Mouse (Mus musculus): ENCODE data around the gene Hnrnpa3. TPM values are rescaled to one million over a fixed set of nuclear protein-coding genes. Genes with fewer than 3 reads are reported as not detected.

Gene Hnrnpa3
- polyA plus RNA-seq, 1 experiment from 2014 or later = 325 TPM

DNA sequence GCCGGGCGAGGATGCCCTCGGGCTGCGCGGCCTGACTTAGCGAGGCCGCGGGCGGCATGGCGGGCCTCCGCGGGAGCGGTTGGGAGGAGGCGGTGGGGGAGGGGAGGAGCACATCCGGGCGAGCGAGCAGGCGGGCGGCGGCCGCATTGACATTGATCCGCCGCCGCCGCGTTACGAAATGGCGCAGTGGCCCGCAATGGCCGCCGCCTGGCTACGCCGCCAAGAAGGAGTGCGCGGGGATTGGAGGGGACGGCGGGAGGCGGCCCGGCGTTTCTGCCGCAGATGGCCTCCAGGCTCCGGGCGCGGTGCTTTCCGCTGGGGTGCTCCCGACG lies 534 bp downstream of the Hnrnpa3 start:
- peak; percentile 68 for ATAC-seq (replicated peaks; ENCODE audit: low FRiP score)
- peak overlapping the region; percentile 85; the same call in 1 of the 2 replicates for H3K4me2 ChIP-seq (ENCODE audit: low read depth, low read length, severe bottlenecking)
- H3K9ac ChIP-seq (ENCODE audit: low read length) = peak overlapping the region; percentile 88
- DNase-seq (ENCODE audit: low spot score) = peak; percentile 95
- H3K4me3 ChIP-seq (ENCODE audit: low read depth, low read length) = peak overlapping the region; percentile 71
- H3K27me3 ChIP-seq (ENCODE audit: control insufficient read depth, insufficient read depth, low read length) = no peaks in the 10 kb centered on the region
- H3K9me3 ChIP-seq (ENCODE audit: control insufficient read depth, low read length) = no peaks in the 10 kb centered on the region
- peak overlapping the region; percentile 83 for H3K27ac ChIP-seq (ENCODE audit: low read depth, low read length)
- peaks cover 2% of the 10 kb centered on the region; the same call in 1 of the 2 replicates for H3K4me1 ChIP-seq (replicated peaks; ENCODE audit: control insufficient read depth, insufficient read depth, low read length)
- WGBS = under 1% methylated on average over 43 of the region's 47 CpGs
- peaks cover under 1% of the 10 kb centered on the region; the same call in 1 of the 2 replicates for H3K36me3 ChIP-seq (ENCODE audit: control insufficient read depth, insufficient read depth, low read length)

GRCm38 (mm10) chr2:75660255-75660948 lies 1.3 kb downstream of the Hnrnpa3 start:
- Histone ChIP-seq H3K4me3 (ENCODE audit: low read depth, low read length) (peak overlapping the region; percentile 71), H3K27me3 (ENCODE audit: control insufficient read depth, insufficient read depth, low read length) (no peaks in the 10 kb centered on the region), H3K36me3 (ENCODE audit: control insufficient read depth, insufficient read depth, low read length) (peaks cover 4% of the 10 kb centered on the region; the same call in 1 of the 2 replicates), H3K4me2 (ENCODE audit: low read depth, low read length, severe bottlenecking) (peak overlapping the region; percentile 85), H3K27ac (ENCODE audit: low read depth, low read length) (peak overlapping the region; percentile 83; the same call in 1 of the 2 replicates), H3K9me3 (ENCODE audit: control insufficient read depth, low read length) (no peaks in the 10 kb centered on the region), H3K4me1 (replicated peaks; ENCODE audit: control insufficient read depth, insufficient read depth, low read length) (peaks cover 2% of the 10 kb centered on the region; the same call in 1 of the 2 replicates), H3K9ac (ENCODE audit: low read length) (peak overlapping the region; percentile 88)
- 5% methylated on average over 15 of the region's 15 CpGs for WGBS
- DNase-seq (ENCODE audit: low spot score) (no peak), ATAC-seq (replicated peaks; ENCODE audit: low FRiP score) (no peak)

DNA sequence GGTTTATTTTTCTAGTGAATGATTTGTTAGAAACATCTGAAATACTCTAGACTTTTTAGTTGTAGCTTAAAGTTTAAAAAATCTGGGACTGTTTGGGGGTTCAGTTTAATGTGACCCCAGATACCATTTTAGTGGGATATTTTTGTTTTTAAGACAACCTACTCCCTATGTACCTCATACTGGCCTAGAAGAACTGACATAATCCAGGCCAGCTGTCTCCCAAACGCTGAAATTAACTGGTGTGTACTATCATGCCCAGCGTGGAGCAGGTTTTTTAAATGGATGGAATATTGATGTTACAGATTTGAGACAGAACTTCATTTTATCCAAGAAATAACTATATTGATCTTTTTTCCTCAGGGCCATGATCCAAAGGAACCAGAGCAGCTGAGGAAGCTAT lies 2.0 kb downstream of the Hnrnpa3 start:
- WGBS = 50% methylated on average over 2 of the region's 2 CpGs
- Histone ChIP-seq H3K4me1 (replicated peaks; ENCODE audit: control insufficient read depth, insufficient read depth, low read length) (peaks cover 2% of the 10 kb centered on the region; the same call in 1 of the 2 replicates), H3K4me3 (ENCODE audit: low read depth, low read length) (peak overlapping the region; percentile 71), H3K9ac (ENCODE audit: low read length) (no peak overlapping the region; the same call in 1 of the 2 replicates), H3K36me3 (ENCODE audit: control insufficient read depth, insufficient read depth, low read length) (peaks cover 4% of the 10 kb centered on the region; the same call in 1 of the 2 replicates), H3K4me2 (ENCODE audit: low read depth, low read length, severe bottlenecking) (peak overlapping the region; percentile 85), H3K27ac (ENCODE audit: low read depth, low read length) (no peak overlapping the region), H3K27me3 (ENCODE audit: control insufficient read depth, insufficient read depth, low read length) (no peaks in the 10 kb centered on the region), H3K9me3 (ENCODE audit: control insufficient read depth, low read length) (no peaks in the 10 kb centered on the region)
- DNase-seq (ENCODE audit: low spot score) (no peak), ATAC-seq (replicated peaks; ENCODE audit: low FRiP score) (no peak)

DNA sequence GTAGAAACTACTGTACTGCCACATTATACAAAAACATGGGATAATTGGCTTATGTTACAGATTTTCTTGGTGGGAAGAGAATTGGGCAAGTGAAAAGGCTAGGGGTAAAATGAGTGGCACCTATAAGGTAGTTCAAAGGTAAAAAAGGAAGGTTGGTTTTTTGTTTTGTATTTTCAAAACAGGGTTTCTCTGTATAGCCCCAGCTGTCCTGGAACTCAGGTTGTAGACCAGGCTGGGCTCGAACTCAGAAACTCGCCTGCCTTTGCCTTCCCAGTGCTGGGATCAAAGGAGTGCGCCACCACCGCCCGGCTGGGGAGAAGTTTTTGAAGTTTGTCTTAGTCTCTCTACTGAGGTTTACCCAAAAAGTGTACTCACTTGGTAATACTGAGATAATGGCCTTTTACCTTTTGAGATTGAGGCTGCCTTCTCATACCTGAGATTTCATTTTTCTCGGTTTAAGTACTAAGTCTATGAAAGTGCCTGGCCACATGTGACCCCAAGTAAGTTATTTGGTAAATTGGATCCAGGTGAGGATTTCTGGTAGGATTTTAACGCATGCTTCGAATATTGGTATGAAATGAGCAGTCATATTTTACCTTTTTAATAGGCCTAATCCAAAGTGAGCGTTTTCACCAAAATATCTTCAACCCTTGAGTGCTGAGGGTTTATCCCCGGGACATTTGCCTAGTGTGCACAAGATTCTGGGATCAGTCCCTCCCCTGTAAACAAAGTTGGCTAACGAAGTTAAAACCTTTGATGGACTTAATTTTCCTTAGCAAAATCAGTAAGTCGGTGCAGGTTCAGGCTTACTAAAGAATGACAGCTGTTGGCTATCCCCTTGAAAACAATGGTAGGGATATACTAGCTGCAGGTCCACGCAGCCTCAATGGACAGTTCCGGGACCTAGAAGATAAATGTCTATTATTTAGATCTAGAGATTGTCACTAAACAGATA lies 10.7 kb downstream of the Hnrnpa3 start:
- ATAC-seq (replicated peaks; ENCODE audit: low FRiP score) (no peak), DNase-seq (ENCODE audit: low spot score) (peak; percentile 69)
- Histone ChIP-seq H3K9ac (ENCODE audit: low read length) (no peak overlapping the region), H3K9me3 (ENCODE audit: control insufficient read depth, low read length) (no peaks in the 10 kb centered on the region), H3K4me1 (replicated peaks; ENCODE audit: control insufficient read depth, insufficient read depth, low read length) (no peaks in the 10 kb centered on the region), H3K36me3 (ENCODE audit: control insufficient read depth, insufficient read depth, low read length) (peaks cover 2% of the 10 kb centered on the region; the same call in 1 of the 2 replicates), H3K27me3 (ENCODE audit: control insufficient read depth, insufficient read depth, low read length) (no peaks in the 10 kb centered on the region), H3K4me3 (ENCODE audit: low read depth, low read length) (no peak overlapping the region), H3K27ac (ENCODE audit: low read depth, low read length) (no peak overlapping the region), H3K4me2 (ENCODE audit: low read depth, low read length, severe bottlenecking) (no peak overlapping the region)
- WGBS = 40% methylated on average over 14 of the region's 14 CpGs

- H3K27me3 ChIP-seq (ENCODE audit: control insufficient read depth, insufficient read depth, low read length) = no peaks in the 10 kb centered on the region
- no peak overlapping the region for H3K4me2 ChIP-seq (ENCODE audit: low read depth, low read length, severe bottlenecking)
- ATAC-seq (replicated peaks; ENCODE audit: low FRiP score) = no peak
- H3K9ac ChIP-seq (ENCODE audit: low read length) = no peak overlapping the region
- no peaks in the 10 kb centered on the region for H3K4me1 ChIP-seq (replicated peaks; ENCODE audit: control insufficient read depth, insufficient read depth, low read length)
- no peaks in the 10 kb centered on the region for H3K9me3 ChIP-seq (ENCODE audit: control insufficient read depth, low read length)
- H3K36me3 ChIP-seq (ENCODE audit: control insufficient read depth, insufficient read depth, low read length) = no peaks in the 10 kb centered on the region
- H3K27ac ChIP-seq (ENCODE audit: low read depth, low read length) = no peak overlapping the region
- DNase-seq (ENCODE audit: low spot score) = no peak
- H3K4me3 ChIP-seq (ENCODE audit: low read depth, low read length) = no peak overlapping the region
- WGBS = 83% methylated on average over 6 of the region's 6 CpGs
Measured at GRCm38 (mm10) chr2:75670446-75671336, 11.6 kb downstream of the Hnrnpa3 start.

DNA sequence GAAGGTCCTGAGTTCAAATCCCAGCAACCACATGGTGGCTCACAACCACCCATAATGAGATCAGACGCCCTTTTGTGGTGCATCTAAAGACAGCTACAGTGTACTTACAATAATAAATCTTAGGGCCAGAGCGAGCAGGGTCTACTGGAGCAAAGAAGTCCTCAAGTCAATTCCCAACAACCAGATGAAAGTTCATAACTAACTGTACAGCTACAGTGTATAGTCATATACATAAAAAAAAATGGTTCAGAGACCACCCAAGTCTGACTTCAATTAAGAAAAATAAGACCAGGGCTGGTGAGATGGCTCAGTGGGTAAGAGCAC lies 12.2 kb downstream of the Hnrnpa3 start:
- Histone ChIP-seq H3K4me2 (ENCODE audit: low read depth, low read length, severe bottlenecking) (no peak overlapping the region), H3K4me1 (replicated peaks; ENCODE audit: control insufficient read depth, insufficient read depth, low read length) (no peaks in the 10 kb centered on the region)
- WGBS = 87% methylated on average over 2 of the region's 2 CpGs

GRCm38 (mm10) chr2:75672561-75672960 lies 13.5 kb downstream of the Hnrnpa3 start:
- Histone ChIP-seq H3K9me3 (ENCODE audit: control insufficient read depth, low read length) (no peaks in the 10 kb centered on the region), H3K4me3 (ENCODE audit: low read depth, low read length) (no peak overlapping the region), H3K27me3 (ENCODE audit: control insufficient read depth, insufficient read depth, low read length) (no peaks in the 10 kb centered on the region), H3K9ac (ENCODE audit: low read length) (no peak overlapping the region), H3K4me1 (replicated peaks; ENCODE audit: control insufficient read depth, insufficient read depth, low read length) (no peaks in the 10 kb centered on the region), H3K36me3 (ENCODE audit: control insufficient read depth, insufficient read depth, low read length) (peaks cover 4% of the 10 kb centered on the region; the same call in 1 of the 2 replicates), H3K4me2 (ENCODE audit: low read depth, low read length, severe bottlenecking) (no peak overlapping the region), H3K27ac (ENCODE audit: low read depth, low read length) (no peak overlapping the region)
- no peak for ATAC-seq (replicated peaks; ENCODE audit: low FRiP score)
- WGBS = 85% methylated on average over 3 of the region's 3 CpGs
- DNase-seq (ENCODE audit: low spot score) = no peak

More for the DNA sequence above, 12.2 kb downstream of the Hnrnpa3 start:
- Histone ChIP-seq H3K36me3 (ENCODE audit: control insufficient read depth, insufficient read depth, low read length) (no peaks in the 10 kb centered on the region), H3K9ac (ENCODE audit: low read length) (no peak overlapping the region), H3K4me3 (ENCODE audit: low read depth, low read length) (no peak overlapping the region), H3K9me3 (ENCODE audit: control insufficient read depth, low read length) (no peaks in the 10 kb centered on the region), H3K27me3 (ENCODE audit: control insufficient read depth, insufficient read depth, low read length) (no peaks in the 10 kb centered on the region), H3K27ac (ENCODE audit: low read depth, low read length) (no peak overlapping the region)
- ATAC-seq (replicated peaks; ENCODE audit: low FRiP score) (no peak), DNase-seq (ENCODE audit: low spot score) (no peak)

DNA sequence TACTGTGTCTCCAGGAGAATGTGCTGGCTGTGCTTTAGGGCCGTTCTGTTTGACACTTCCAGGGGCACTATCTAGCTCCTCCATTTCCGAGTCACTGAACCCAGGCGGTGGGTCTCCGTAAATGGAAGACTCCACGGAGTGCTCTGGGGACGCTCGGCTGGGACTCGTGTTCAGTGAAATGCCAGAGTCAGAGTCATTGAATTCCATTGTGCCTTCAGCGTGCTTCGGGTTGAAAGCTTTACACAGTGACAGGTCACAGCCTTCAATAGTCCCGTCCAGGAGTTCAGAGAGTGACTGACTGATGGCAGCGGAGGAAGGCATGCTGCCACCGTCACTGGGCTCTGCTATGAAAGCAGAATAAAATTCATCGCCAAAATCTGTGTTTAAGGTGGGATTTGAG lies 17.5 kb downstream of the Hnrnpa3 start:
- no peak for ATAC-seq (replicated peaks; ENCODE audit: low FRiP score)
- H3K27ac ChIP-seq (ENCODE audit: low read depth, low read length) = no peak overlapping the region

More for the DNA sequence above, 17.5 kb downstream of the Hnrnpa3 start:
- no peak overlapping the region for H3K4me2 ChIP-seq (ENCODE audit: low read depth, low read length, severe bottlenecking)
- no peaks in the 10 kb centered on the region for H3K4me1 ChIP-seq (replicated peaks; ENCODE audit: control insufficient read depth, insufficient read depth, low read length)
- H3K36me3 ChIP-seq (ENCODE audit: control insufficient read depth, insufficient read depth, low read length) = peaks cover 4% of the 10 kb centered on the region; the same call in 1 of the 2 replicates
- no peak overlapping the region for H3K4me3 ChIP-seq (ENCODE audit: low read depth, low read length)
- H3K27me3 ChIP-seq (ENCODE audit: control insufficient read depth, insufficient read depth, low read length) = no peaks in the 10 kb centered on the region
- WGBS = 83% methylated on average over 14 of the region's 14 CpGs
- DNase-seq (ENCODE audit: low spot score) = no peak
- no peak overlapping the region for H3K9ac ChIP-seq (ENCODE audit: low read length)
- no peaks in the 10 kb centered on the region for H3K9me3 ChIP-seq (ENCODE audit: control insufficient read depth, low read length)

Data from forebrain, embryonic 11.5 days (tissue).